Mouse (Mus musculus) bone marrow, adult 2 months (tissue): ENCODE results near the gene Gm3618.
"Not testable (repeated sequence)": the region's sequence is repeated elsewhere in the genome, so short reads cannot be mapped to it uniquely, and the experiment has no call there.

Source experiments
- CTCF ChIP-seq: fragments of 200-500 bp; IDR thresholded peaks from 2 replicates; pipeline ENCODE4 v1.5.1; 2011; ENCODE audit warnings: low read length, control low read depth; ENCODE audit not compliant: control insufficient read depth, insufficient read depth
- POLR2A ChIP-seq: fragments of 200-500 bp; IDR thresholded peaks from 2 replicates; pipeline ENCODE4 v1.6.1; 2011; ENCODE audit warnings: low read depth, mild to moderate bottlenecking, control low read depth, low read length, borderline replicate concordance; ENCODE audit not compliant: control insufficient read depth

GRCm38 (mm10) chr14:6286931-6287715, 56.4 kb downstream of the Gm3618 start, which contains the start of gene Gm3411:
- not testable (repeated sequence) for TF ChIP-seq CTCF, POLR2A
